Mouse (Mus musculus): Measurements from ENCODE around the gene Cyp4f18.
A peak's percentile ranks its signal among the peaks of the same experiment; 100 is the strongest.

DNA sequence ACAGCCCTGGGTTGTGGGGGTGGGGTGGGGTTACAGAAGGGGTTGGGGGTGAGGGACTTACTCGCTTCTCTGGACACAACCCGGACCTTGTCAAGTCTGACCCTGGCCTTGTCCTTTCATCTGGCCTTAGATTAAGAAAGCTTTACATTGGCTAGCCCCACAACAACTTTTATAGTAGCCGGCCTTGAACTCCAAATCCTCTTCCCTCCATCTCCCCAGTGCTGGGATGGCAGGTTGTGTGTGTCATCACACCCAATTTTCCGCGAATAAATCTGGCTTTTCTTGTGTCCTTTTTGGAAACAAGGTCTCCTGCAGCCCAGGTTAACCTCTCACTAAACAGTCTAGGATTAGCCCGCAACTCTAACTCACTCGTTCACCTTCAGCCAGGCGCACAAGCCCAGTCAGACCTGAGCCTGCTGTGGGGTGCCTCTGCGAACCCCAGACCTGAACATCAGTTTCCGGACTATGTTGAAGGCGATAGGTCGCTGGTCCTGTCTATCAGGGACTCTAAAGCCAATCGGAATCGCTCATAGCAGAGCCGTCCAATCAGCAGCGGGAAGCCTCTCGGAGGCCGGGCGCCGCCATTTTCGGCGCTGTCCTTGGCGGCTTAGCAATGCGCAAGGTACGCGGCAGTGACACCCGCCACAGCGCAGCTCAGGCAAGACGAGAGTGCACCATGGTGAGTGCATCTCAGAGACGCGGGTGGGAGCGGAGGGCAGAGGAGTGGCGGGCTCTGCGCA is 58.8 kb downstream of the Cyp4f18 start, which contains the start of gene Zfp961:
- TF ChIP-seq CTCF (IDR thresholded peaks at IDR 0.05; ENCODE audit: extremely low read depth, insufficient read length, insufficient replicate concordance, low read depth, low read length) (no peak), POLR2A (IDR thresholded peaks at IDR 0.05; ENCODE audit: low read depth, low read length) (peak; percentile 90)

Data from small intestine, adult 2 months (tissue).